Mouse (Mus musculus): ENCODE data around the gene Dstn. TPM values are rescaled to one million over a fixed set of nuclear protein-coding genes. Genes with fewer than 3 reads are reported as not detected.

Gene Dstn
- total RNA-seq, 1 experiment from 2014 or later = 133 TPM

DNA sequence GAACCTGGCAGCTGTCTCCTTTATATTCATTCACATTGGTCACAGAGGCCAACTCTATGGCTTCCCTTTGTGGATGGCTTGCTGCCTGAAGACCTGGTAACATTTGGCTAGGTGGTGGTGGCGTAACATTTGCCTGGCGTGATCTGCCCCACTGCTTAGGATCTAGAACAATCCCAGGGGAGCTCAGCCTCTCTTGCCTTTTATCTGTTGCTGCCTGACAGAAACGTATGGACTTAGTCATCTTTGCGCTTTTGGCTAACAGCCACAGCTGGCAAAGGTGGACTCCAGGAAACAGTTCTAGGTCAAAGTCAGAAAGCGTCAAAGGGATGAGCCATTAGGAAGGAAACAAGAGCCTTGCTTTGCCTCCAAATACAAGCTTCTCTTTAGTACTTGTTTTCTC is 10.2 kb upstream of the Dstn start:
- no peak for ATAC-seq (replicated peaks in 1 of 2; ENCODE audit: insufficient read depth in 1 of 2, low FRiP score in 2 of 2, low TSS enrichment in 1 of 2, low read depth in 1 of 2, poor library complexity in 2 of 2, severe bottlenecking in 2 of 2)

DNA sequence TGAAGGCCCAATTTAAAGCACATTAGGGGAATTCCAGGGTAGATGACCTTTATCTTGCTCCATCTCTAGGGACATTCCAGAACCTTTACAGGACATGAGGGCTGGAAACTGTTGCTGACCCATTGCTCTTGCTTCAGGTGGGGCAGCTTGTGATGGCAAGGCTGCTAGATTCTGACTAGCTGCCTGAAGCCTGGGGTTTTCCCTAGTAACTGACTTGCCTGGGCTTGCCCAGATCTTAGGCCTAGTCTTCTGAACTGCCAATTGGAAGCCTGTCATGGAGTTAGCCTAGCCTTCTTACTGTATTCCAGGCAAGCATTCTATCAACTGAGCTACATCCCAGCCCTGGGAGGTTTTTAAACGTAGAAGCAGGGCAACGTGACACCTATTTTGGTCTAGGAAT is 5.9 kb upstream of the Dstn start:
- ATAC-seq (replicated peaks in 1 of 2; ENCODE audit: insufficient read depth in 1 of 2, low FRiP score in 2 of 2, low TSS enrichment in 1 of 2, low read depth in 1 of 2, poor library complexity in 2 of 2, severe bottlenecking in 2 of 2) = no peak

DNA sequence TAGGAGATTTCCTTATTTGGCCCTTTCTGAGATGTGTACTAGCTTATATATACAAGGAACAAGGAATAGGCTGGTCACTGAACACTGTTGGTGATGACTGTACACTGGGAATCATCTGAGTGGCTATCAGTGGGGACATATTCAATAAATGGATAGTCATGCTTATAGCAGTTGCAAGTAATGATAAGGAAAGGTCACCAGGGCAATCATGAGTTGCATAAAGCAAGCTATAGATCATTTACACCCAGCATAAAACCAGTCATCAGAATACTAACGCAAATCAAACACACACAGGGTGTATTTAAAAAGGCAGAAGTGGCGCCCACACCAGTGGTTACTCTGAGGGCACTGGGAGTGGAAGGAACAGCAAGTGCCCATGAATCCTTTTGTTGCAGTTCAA is 2.9 kb upstream of the Dstn start:
- no peak for ATAC-seq (replicated peaks in 1 of 2; ENCODE audit: insufficient read depth in 1 of 2, low FRiP score in 2 of 2, low TSS enrichment in 1 of 2, low read depth in 1 of 2, poor library complexity in 2 of 2, severe bottlenecking in 2 of 2)

DNA sequence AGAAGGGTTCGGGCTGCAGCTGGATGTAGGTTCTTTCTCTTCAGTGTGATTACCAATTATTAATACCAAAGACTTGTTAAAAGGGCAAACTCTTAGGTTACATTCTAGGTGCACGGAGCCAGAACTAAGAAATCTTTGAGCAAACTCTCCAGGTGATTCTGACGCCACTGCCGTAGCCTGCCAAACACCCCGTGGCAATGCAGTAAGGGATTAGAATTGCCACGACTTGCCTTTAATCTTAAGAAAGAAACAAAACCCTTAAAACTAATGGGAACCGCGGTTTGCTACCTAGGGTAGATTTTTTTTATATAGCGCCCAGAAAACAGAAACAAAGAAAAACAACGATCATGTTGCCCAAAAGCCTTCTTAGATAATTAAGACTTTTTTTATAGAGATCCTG is 899 bp upstream of the Dstn start:
- no peak for ATAC-seq (replicated peaks in 1 of 2; ENCODE audit: insufficient read depth in 1 of 2, low FRiP score in 2 of 2, low TSS enrichment in 1 of 2, low read depth in 1 of 2, poor library complexity in 2 of 2, severe bottlenecking in 2 of 2)

DNA sequence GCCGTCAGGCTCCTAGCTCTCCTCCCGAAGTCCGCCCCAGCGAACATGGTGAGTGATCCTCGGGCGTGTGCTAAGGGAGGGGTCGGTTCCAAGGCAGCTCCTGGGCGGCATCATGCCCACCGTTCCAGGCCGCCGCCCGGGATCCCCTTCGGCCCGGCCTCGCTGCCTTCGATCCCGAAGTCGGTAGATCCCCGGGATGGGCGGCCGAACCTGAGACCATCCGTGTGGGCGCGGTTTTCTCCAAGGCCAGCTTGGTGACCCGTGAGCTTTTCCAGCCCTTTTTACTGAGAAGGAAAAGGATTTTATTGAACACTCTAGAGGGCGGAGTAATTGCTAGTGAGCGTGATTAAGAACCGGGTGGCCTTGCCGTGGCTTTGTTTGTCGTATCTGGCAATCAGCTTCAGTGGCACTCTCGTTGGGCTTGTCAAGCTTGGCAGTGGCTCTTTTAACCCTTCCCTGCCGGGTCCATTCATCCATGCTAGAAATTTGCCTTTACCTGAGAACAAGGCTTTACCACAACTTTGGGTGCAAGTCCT is 548 bp downstream of the Dstn start:
- peak; percentile 29 to 53; a peak in 2 of 4 replicates for ATAC-seq (replicated peaks in 1 of 2; ENCODE audit: insufficient read depth in 1 of 2, low FRiP score in 2 of 2, low TSS enrichment in 1 of 2, low read depth in 1 of 2, poor library complexity in 2 of 2, severe bottlenecking in 2 of 2)

DNA sequence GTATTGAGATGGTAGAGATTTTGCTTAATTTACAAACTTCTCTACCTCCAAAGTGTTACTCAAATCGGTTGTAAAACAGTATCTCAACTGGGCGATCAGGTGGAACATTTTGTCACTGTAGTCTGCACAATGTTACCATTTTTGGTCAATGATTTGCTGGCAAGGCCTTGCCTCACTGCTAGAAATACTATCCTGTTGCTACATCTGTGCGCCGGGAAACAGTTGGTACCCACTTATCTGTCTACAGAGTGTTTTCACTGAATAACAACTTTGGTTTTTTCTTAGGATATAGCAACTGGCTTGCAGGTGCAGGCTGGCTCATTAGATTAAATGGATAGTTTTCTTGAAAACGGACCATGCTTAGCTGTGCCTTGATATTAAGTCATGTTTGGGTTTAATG is 1.1 kb downstream of the Dstn start:
- ATAC-seq (replicated peaks in 1 of 2; ENCODE audit: insufficient read depth in 1 of 2, low FRiP score in 2 of 2, low TSS enrichment in 1 of 2, low read depth in 1 of 2, poor library complexity in 2 of 2, severe bottlenecking in 2 of 2) = peak in 1 of 2 experiments; percentile 13; a peak in 1 of 4 replicates

DNA sequence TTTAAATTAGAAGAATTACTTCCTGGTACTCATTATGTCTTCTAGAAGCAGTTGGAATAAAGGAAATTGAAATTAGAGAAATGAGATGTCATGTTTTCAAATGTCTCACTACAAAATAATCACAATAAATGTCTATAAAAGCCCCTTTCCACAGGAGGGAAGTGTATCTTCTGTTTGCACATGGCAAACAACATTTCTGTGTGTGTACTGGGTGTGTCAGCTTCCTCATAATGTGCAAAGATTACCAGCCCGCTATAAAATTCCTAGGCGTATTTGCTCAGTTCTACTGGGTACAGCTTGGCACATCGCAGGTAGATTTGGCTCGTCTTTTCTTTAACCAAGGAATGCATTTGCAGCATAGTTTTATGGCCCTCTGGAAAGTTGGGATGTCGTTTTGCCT is 2.5 kb downstream of the Dstn start:
- ATAC-seq (replicated peaks in 1 of 2; ENCODE audit: insufficient read depth in 1 of 2, low FRiP score in 2 of 2, low TSS enrichment in 1 of 2, low read depth in 1 of 2, poor library complexity in 2 of 2, severe bottlenecking in 2 of 2) = no peak

DNA sequence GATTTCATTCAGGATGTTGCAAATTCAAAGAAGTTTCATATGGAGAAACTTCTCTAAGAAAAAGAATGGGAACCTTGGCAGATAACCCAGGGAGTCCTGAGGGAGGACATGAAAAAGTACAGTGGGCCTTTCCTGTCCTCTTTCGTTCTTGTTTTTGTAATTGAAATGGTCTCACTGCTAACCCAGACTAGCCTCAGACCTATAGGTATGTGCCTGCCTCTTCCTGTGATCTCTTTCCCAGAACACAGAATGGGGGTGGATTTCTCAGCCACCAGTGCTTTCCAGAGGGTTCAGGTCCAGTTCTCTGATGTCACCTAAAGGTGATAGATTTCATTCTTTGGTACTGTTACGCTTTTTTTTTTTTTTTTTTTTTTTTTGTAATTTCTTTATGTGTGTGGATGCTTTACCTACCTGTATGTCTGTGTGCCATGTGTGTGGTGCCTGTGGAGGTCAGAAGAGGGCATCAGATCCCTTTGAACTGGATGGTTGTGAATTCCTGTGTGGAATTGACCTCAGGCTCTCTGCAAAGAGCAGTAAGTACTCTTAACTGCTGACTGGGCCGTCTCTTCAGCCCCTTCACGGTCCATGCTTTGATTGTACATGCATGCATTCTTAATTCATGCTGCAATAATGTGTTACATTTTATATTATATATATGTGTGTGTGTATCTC is 3.8 kb downstream of the Dstn start:
- ATAC-seq (replicated peaks in 1 of 2; ENCODE audit: insufficient read depth in 1 of 2, low FRiP score in 2 of 2, low TSS enrichment in 1 of 2, low read depth in 1 of 2, poor library complexity in 2 of 2, severe bottlenecking in 2 of 2) = no peak

DNA sequence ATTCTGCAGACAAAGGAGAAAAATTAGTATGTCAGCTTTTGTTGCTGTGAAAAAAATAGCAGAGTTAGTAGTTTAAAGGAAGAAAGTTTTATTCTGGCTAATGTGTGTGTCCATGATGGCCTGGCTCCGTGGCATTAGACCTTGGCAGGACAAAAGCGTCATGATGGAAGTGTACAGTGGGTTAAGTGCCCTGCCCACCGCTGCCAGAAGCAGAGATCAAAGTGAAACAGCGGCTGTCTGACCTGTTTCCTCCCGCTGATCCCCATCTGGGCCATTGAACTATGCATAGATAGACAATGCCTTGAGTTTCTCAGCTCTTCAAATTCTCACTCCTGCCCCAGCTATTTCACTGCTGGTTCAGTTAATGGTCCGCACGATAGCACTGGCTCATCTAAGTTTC is 9.0 kb downstream of the Dstn start:
- ATAC-seq (replicated peaks in 1 of 2; ENCODE audit: insufficient read depth in 1 of 2, low FRiP score in 2 of 2, low TSS enrichment in 1 of 2, low read depth in 1 of 2, poor library complexity in 2 of 2, severe bottlenecking in 2 of 2) = no peak

DNA sequence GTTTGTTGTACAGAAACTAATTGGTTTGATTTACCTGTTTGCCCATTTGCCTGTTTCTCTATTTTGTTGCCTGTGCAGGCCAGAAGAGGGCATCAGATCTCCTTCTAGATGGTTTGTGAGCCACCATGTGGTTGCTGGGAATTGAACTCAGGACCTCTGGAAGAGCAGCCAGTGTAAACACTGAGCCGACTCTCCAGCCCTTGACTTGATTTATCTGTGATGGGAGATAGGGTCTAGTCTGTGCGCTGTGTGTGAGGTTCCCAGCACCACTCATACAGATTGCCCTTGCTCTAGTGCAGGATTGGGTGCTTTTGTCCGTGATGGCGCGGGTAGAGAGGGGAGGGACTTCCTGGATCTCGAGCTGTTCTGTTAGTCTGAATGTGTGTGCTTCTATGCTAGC is 10.7 kb downstream of the Dstn start:
- ATAC-seq (replicated peaks in 1 of 2; ENCODE audit: insufficient read depth in 1 of 2, low FRiP score in 2 of 2, low TSS enrichment in 1 of 2, low read depth in 1 of 2, poor library complexity in 2 of 2, severe bottlenecking in 2 of 2) = no peak

DNA sequence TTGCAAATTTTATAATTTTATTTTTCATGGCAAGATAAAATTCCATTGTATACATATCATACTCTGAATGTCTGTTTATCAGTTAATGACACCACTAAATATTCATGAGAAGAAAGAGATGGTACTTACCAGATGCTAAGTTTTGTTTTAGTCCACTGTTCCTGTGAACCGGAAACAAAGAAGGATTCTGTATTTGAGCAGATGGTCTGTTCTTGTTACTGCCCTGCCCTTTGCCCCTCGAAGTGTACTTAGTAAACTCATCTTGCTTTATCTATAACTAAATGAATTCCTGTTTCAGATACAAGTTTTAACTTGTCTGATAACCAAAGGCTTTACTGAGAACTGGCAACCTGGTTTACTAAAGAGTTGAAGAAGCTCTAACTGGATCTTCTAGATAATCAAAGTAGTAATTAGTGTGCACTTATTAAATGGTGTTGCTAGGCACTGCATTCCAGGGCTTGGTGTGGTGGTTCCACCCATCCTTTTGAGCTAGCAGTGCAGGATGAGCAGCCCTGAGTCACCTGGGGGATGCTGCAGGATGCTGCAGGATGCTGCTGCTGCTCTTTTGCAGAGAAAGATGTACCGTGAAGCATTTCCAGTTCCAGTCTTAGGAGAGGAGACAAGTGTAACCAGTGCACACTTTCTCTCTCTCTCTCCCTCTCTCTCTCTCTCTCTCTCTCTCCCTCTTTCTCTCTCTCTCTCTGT is 14.6 kb downstream of the Dstn start:
- no peak for ATAC-seq (replicated peaks in 1 of 2; ENCODE audit: insufficient read depth in 1 of 2, low FRiP score in 2 of 2, low TSS enrichment in 1 of 2, low read depth in 1 of 2, poor library complexity in 2 of 2, severe bottlenecking in 2 of 2)

DNA sequence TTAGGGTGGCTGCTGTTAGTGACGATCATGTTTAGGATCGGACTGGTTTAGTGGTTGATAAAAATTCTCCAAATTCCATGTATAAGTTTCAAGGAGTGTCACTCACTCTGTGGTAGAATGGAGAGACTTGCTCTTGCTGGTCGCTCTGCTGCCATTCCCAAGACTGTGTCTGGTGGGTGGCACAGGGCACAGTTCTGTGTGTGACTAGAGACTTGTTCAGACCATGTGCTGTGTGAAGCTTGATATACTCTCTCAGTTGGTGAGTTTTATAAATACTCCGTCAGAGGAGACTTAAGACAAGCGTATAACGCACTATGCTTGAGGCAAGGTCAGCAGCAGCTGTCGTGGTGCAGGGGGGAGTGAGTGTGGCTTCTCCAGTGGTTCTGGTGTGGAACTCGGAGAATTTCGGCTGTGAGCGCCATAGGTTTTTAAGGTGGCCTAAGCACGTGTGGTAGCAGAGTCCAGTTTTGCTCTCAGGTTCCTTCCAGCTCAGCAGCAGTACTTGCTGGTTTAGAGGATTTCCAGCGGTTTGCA is 17.3 kb downstream of the Dstn start:
- no peak for ATAC-seq (replicated peaks in 1 of 2; ENCODE audit: insufficient read depth in 1 of 2, low FRiP score in 2 of 2, low TSS enrichment in 1 of 2, low read depth in 1 of 2, poor library complexity in 2 of 2, severe bottlenecking in 2 of 2)

DNA sequence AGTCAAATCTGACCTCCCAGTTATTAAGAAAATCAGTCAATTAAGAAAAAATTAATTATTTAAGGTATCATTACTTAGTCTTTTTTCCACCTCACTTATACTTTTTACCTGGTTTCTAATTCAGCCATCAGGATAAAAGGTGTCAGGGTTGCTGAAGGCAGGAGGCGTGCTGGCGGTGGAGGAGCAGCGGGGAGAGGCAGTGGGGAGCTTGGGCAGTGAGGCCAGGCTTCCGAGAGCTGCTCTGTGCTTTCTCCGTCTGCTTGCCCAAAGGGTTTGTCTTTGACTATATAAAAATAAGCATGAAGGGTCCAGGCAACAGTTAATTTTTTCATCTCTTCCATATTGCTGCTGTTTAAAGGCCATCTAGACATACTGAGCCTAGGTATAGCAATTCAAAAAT is 18.4 kb downstream of the Dstn start:
- ATAC-seq (replicated peaks in 1 of 2; ENCODE audit: insufficient read depth in 1 of 2, low FRiP score in 2 of 2, low TSS enrichment in 1 of 2, low read depth in 1 of 2, poor library complexity in 2 of 2, severe bottlenecking in 2 of 2) = no peak

DNA sequence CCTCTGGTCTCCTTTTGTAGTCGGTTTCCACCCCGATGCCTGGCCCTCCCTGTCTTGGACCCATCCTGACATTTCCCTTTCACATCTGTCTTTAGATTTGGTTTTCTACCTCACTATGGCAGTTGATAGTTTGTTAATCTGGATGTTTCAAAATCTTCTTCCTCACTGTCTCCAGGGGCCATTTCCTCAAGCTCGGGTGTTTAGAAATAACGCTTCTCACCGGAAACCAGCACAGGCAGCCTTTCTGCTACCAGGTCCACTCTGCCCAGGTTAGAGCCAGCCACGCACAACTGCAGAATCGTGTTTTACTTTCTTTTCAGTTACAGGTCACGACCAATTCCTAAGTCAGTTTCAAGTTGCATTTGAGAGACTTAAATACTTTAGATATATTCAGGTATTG is 19.3 kb downstream of the Dstn start:
- ATAC-seq (replicated peaks in 1 of 2; ENCODE audit: insufficient read depth in 1 of 2, low FRiP score in 2 of 2, low TSS enrichment in 1 of 2, low read depth in 1 of 2, poor library complexity in 2 of 2, severe bottlenecking in 2 of 2) = peak; percentile 48 to 69; a peak in 2 of 4 replicates

DNA sequence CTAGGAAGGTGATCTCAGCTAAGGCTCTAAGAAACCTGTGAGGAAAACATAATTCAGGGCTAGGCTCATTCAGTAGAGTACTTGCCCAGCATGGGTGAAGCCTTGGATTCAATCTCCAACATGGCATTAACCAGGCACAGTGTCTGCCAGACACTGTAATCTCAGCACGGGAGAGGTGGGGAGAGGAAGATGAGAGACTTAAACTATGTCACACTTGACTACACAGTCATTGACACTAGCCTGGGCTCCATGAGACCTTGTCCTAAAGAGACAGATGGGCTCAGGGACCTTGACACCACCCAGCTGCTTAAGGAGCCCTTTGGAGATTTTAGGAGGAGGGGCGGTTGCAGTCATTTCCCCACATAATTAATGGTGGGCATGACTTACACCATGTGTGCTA is 22.7 kb downstream of the Dstn start:
- no peak for ATAC-seq (replicated peaks in 1 of 2; ENCODE audit: insufficient read depth in 1 of 2, low FRiP score in 2 of 2, low TSS enrichment in 1 of 2, low read depth in 1 of 2, poor library complexity in 2 of 2, severe bottlenecking in 2 of 2)

DNA sequence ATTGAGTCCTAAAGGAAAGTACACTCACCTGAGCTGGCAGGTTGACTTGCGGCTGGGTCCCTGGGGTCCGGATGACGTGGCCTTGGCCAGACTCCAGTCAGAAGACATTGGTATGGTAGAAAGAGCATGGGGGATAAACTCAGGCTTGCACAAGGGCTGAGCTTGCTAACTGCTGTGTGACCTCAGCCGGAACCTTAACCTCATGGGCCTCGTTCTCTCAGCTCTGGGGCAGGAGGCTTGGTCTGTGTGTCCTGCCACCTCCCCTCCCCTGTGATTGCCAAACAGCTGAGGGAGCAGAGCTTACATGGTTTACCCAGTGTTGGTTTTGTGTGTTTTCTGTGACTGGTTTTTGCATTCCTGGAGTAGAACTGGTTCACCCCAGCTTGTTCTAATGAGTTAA is 25.3 kb downstream of the Dstn start:
- peak in 1 of 2 experiments; percentile 19; a peak in 1 of 4 replicates for ATAC-seq (replicated peaks in 1 of 2; ENCODE audit: insufficient read depth in 1 of 2, low FRiP score in 2 of 2, low TSS enrichment in 1 of 2, low read depth in 1 of 2, poor library complexity in 2 of 2, severe bottlenecking in 2 of 2)

DNA sequence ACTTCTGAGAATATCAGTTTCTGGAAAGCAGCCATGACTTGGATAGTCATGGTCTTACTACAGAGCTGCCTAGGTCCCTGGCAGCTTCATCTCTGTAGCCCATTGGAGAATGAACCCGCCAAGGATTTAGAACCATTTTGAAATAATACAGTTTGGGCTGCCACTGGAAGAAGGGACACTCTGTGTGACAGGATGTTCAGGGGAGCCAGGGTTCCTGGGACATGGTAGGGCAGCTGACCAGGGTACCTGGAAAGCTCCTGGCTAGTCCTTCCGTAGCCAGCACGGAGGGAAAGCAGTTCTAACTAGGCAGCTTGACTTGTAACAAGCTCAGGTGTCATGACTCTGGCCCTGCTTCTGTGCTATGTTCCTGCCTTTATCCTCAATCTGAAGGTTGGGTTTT is 29.7 kb downstream of the Dstn start:
- no peak for ATAC-seq (replicated peaks in 1 of 2; ENCODE audit: insufficient read depth in 1 of 2, low FRiP score in 2 of 2, low TSS enrichment in 1 of 2, low read depth in 1 of 2, poor library complexity in 2 of 2, severe bottlenecking in 2 of 2)

DNA sequence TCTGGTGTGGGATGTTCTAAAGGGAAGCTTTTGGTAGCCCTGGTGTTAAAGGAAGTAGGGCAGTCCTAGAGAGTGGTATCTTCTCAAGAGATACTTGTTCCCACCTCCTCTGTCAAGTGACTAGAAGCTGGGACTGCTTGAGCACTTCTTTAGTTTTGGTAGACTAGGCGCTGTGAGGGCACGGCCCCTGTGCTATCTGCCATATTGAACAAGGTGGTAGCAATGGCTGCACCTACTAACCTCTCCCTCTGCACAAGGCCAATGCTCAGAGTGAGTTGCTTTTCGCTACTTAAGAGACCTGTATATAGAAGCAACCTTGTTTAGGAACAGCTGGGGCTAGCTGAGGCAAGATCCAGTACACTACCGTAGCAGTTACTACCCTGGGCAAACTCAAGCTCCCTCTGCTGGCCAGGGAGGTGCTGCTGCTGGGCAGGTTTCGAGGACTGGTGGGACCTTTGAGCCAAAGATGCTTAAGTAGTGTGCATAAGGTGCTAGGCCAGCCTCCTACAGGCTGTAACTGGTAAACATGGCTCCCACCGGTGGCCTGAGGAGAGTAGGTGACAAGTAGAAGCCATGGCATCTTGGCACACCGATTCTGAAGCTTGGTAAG is 30.5 kb downstream of the Dstn start:
- ATAC-seq (replicated peaks in 1 of 2; ENCODE audit: insufficient read depth in 1 of 2, low FRiP score in 2 of 2, low TSS enrichment in 1 of 2, low read depth in 1 of 2, poor library complexity in 2 of 2, severe bottlenecking in 2 of 2) = peak; percentile 28 to 52; a peak in 2 of 4 replicates

Measured in hematopoietic stem cell, adult 5-6 weeks (primary cell).